Mouse (Mus musculus): ENCODE results near the gene Nppa. TPM values are rescaled to one million over a fixed set of nuclear protein-coding genes. Genes with fewer than 3 reads are reported as not detected.

Nppa gene
- 0.32 TPM in 1 of 2 replicates, not detected in the other for polyA plus RNA-seq (2012; rRNA removed)

DNA sequence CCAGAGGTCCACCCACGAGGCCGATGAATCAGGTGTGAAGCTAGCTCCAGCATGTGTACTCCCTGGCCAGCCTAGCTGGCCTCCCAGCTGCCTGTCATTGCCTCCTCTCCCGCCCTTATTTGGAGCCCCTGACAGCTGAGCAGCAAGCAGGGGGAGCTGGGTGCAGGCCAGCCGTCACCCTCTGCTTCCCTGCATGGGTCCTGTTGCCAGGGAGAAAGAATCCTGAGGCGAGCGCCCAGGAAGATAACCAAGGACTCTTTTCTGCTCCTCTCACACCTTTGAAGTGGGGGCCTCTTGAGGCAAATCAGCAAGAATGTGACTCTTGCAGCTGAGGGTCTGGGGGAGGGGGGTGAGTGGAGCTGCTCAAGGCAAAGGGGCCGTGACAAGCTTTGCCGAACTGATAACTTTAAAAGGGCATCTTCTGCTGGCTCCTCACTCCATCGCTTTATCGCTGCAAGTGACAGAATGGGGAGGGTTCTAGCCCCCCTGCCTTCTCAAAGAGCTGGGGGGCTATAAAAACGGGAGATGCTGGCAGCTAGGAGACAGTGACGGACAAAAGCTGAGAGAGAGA lies at the start of gene Nppa:
Gene Nppa, plus strand, starts transcription at position 521 of the 571 bp plus-strand sequence.
- no peak within 1 kb of the TSS for H3K4me3 ChIP-seq (ENCODE audit: extremely low read depth, insufficient read depth, insufficient read length)
- TF ChIP-seq CTCF (IDR thresholded peaks at IDR 0.05; ENCODE audit: extremely low read depth, insufficient read depth, insufficient read length, insufficient replicate concordance) (no peak), POLR2A (IDR thresholded peaks at IDR 0.05; ENCODE audit: low read depth, low read length) (no peak)
- H3K36me3 ChIP-seq (ENCODE audit: control insufficient read depth, insufficient read depth, low read length) = no peaks in the 10 kb centered on the region
- no peaks in the 10 kb centered on the region for H3K4me1 ChIP-seq (ENCODE audit: control insufficient read depth, insufficient read depth, insufficient read length)
- H3K27me3 ChIP-seq (ENCODE audit: control insufficient read depth, insufficient read depth, low read length) = no peaks in the 10 kb centered on the region
- no peak for DNase-seq (ENCODE audit: low read depth in 1 of 2, low spot score in 2 of 2)
- 41% methylated on average over 12 of the region's 12 CpGs for WGBS
- H3K27ac ChIP-seq (ENCODE audit: insufficient read depth, low read length) = no peak within 1 kb of the TSS

DNA sequence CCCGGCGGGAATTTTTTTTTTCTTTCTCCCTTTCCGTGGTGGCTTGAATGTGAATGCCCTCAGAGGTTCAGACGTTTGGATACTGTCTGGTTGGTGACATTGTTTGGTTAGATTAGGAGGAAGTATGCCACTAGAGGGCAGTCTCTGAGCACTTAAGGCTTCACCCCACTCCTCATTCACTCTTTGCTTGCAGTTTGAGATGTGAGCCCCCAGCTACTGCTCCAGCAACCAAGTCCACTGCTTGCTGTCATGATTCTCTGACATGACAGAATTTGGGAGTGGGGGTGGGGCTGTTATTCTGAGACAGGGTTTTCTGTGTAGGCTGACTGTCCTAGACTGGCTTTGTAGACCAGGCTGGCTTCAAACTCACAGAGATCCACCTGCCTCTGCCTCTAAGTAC lies 46.9 kb upstream of the Nppa start:
- DNase-seq (ENCODE audit: low read depth in 1 of 2, low spot score in 2 of 2) = no peak
- Histone ChIP-seq H3K27ac (ENCODE audit: insufficient read depth, low read length) (no peak overlapping the region), H3K36me3 (ENCODE audit: control insufficient read depth, insufficient read depth, low read length) (no peaks in the 10 kb centered on the region; the same call in 1 of the 2 replicates), H3K27me3 (ENCODE audit: control insufficient read depth, insufficient read depth, low read length) (no peaks in the 10 kb centered on the region), H3K4me1 (ENCODE audit: control insufficient read depth, insufficient read depth, insufficient read length) (no peaks in the 10 kb centered on the region), H3K4me3 (ENCODE audit: extremely low read depth, insufficient read depth, insufficient read length) (no peak overlapping the region)
- TF ChIP-seq CTCF (IDR thresholded peaks at IDR 0.05; ENCODE audit: extremely low read depth, insufficient read depth, insufficient read length, insufficient replicate concordance) = no peak
- no peak for TF ChIP-seq POLR2A (IDR thresholded peaks at IDR 0.05; ENCODE audit: low read depth, low read length)
- WGBS = 12% methylated on average over 4 of the region's 4 CpGs

GRCm38 (mm10) chr4:147957141-147957540 lies 43.4 kb upstream of the Nppa start:
- 43% methylated on average over 11 of the region's 11 CpGs for WGBS
- Histone ChIP-seq H3K27ac (ENCODE audit: insufficient read depth, low read length) (no peak overlapping the region), H3K4me1 (ENCODE audit: control insufficient read depth, insufficient read depth, insufficient read length) (no peaks in the 10 kb centered on the region; the same call in 1 of the 2 replicates), H3K36me3 (ENCODE audit: control insufficient read depth, insufficient read depth, low read length) (no peaks in the 10 kb centered on the region), H3K27me3 (ENCODE audit: control insufficient read depth, insufficient read depth, low read length) (no peaks in the 10 kb centered on the region), H3K4me3 (ENCODE audit: extremely low read depth, insufficient read depth, insufficient read length) (no peak overlapping the region)
- TF ChIP-seq CTCF (IDR thresholded peaks at IDR 0.05; ENCODE audit: extremely low read depth, insufficient read depth, insufficient read length, insufficient replicate concordance) (no peak), POLR2A (IDR thresholded peaks at IDR 0.05; ENCODE audit: low read depth, low read length) (no peak)
- DNase-seq (ENCODE audit: low read depth in 1 of 2, low spot score in 2 of 2) = no peak

- Histone ChIP-seq H3K27me3 (ENCODE audit: control insufficient read depth, insufficient read depth, low read length) (no peaks in the 10 kb centered on the region), H3K4me1 (ENCODE audit: control insufficient read depth, insufficient read depth, insufficient read length) (no peaks in the 10 kb centered on the region; the same call in 1 of the 2 replicates), H3K4me3 (ENCODE audit: extremely low read depth, insufficient read depth, insufficient read length) (no peak overlapping the region), H3K36me3 (ENCODE audit: control insufficient read depth, insufficient read depth, low read length) (no peaks in the 10 kb centered on the region), H3K27ac (ENCODE audit: insufficient read depth, low read length) (no peak overlapping the region)
- TF ChIP-seq POLR2A (IDR thresholded peaks at IDR 0.05; ENCODE audit: low read depth, low read length) (no peak), CTCF (IDR thresholded peaks at IDR 0.05; ENCODE audit: extremely low read depth, insufficient read depth, insufficient read length, insufficient replicate concordance) (peak; percentile 47; the same call in 1 of the 2 replicates)
- DNase-seq (ENCODE audit: low read depth in 1 of 2, low spot score in 2 of 2) = peak; percentile 25 to 48
- 35% methylated on average over 6 of the region's 6 CpGs for WGBS
Observed at GRCm38 (mm10) chr4:147959881-147960831, 40.4 kb upstream of the Nppa start.

GRCm38 (mm10) chr4:147962781-147963180 lies 37.7 kb upstream of the Nppa start:
- no peaks in the 10 kb centered on the region for H3K36me3 ChIP-seq (ENCODE audit: control insufficient read depth, insufficient read depth, low read length)
- no peak overlapping the region for H3K4me3 ChIP-seq (ENCODE audit: extremely low read depth, insufficient read depth, insufficient read length)
- H3K4me1 ChIP-seq (ENCODE audit: control insufficient read depth, insufficient read depth, insufficient read length) = no peaks in the 10 kb centered on the region; the same call in 1 of the 2 replicates
- 50% methylated on average over 6 of the region's 6 CpGs for WGBS
- no peak for DNase-seq (ENCODE audit: low read depth in 1 of 2, low spot score in 2 of 2)
- H3K27me3 ChIP-seq (ENCODE audit: control insufficient read depth, insufficient read depth, low read length) = no peaks in the 10 kb centered on the region; the same call in 1 of the 2 replicates
- no peak for TF ChIP-seq CTCF (IDR thresholded peaks at IDR 0.05; ENCODE audit: extremely low read depth, insufficient read depth, insufficient read length, insufficient replicate concordance)
- no peak overlapping the region for H3K27ac ChIP-seq (ENCODE audit: insufficient read depth, low read length)

DNA sequence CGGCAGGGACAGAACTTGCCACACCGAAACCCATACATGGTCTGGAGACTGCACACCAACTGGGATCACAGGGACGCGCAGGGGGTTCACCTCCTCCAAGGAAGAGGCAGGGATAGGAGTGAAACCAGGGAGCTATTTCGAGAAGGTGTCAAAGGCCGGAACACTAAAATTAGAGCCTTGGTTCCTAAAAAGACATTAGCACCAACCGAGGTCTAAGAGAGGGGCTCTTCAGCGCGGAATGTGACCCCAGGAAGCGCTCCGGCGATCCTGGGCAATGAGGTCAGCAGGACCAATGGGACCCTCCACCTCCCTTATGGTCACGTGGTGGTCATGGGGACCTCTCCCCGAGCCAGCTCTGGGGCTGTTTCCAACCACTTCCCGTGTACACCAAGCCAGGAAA lies 36.9 kb upstream of the Nppa start:
- DNase-seq (ENCODE audit: low read depth in 1 of 2, low spot score in 2 of 2) = no peak
- H3K36me3 ChIP-seq (ENCODE audit: control insufficient read depth, insufficient read depth, low read length) = no peaks in the 10 kb centered on the region
- WGBS = 79% methylated on average over 15 of the region's 15 CpGs
- TF ChIP-seq POLR2A (IDR thresholded peaks at IDR 0.05; ENCODE audit: low read depth, low read length) = no peak
- no peak for TF ChIP-seq CTCF (IDR thresholded peaks at IDR 0.05; ENCODE audit: extremely low read depth, insufficient read depth, insufficient read length, insufficient replicate concordance)
- H3K27me3 ChIP-seq (ENCODE audit: control insufficient read depth, insufficient read depth, low read length) = no peaks in the 10 kb centered on the region; the same call in 1 of the 2 replicates
- peak overlapping the region; percentile 19; the same call in 1 of the 2 replicates for H3K27ac ChIP-seq (ENCODE audit: insufficient read depth, low read length)
- H3K4me3 ChIP-seq (ENCODE audit: extremely low read depth, insufficient read depth, insufficient read length) = no peak overlapping the region
- H3K4me1 ChIP-seq (ENCODE audit: control insufficient read depth, insufficient read depth, insufficient read length) = no peaks in the 10 kb centered on the region; the same call in 1 of the 2 replicates
